In the genomic region with DNA sequence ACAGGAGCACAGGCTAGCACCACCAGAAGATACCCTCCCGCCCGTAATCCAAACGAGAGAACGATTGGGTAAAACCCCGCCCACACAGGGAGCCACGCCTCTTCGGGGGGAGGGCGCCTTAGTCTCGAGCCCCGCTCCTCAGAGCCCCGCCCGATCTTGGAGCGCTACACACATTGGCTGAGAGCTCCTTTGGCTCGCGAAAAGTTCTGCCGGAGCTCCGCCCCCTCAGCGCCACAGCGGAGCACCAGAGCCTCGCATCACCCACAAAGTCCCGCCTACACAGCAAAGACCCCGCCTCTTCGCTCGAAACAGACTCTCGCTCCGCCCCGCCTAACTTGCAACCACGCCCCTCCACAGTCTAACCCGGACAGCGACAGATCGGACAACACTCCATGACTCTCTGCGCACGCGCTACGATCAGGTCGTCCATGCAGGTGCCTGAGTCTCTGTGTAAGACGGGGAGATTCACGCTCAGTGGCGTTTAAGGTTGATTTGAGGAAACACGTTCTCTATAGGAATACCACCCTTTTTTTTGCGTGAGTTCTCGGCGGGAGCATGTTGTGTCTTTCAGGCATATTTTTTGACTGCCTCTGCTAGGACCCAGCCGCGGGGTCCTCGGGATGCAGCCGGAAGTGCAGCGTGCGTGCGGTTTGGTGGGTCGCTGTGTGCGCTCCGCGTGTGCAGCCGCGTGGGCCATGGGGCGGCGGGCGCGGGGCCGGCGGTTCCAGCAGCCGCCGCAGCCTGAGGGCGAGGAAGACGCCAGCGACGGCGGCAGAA, we compare ENCODE assay signal across 7 mouse cellular contexts. TPM values are rescaled to one million over a fixed set of nuclear protein-coding genes. Genes with fewer than 3 reads are reported as not detected.
DNase-seq lines count a peak whose midpoint lies in the region; ATAC-seq lines count a peak whose summit lies in the region.

Gene Srd5a1 (minus strand): TSS at position 45 of the 777 bp plus-strand sequence.

- 0 out of 2 replicates have a peak, but pooled peaks cover 3% of the 10 kb centered on the region for H3K36me3 ChIP-seq in embryonic facial prominence, embryonic 11.5 days (replicated peaks; ENCODE audit: control insufficient read depth, insufficient read depth, low read depth, low read length)
- H3K36me3 ChIP-seq in limb, embryonic 10.5 days, result peaks cover 35% of the 10 kb centered on the region
- peaks cover 27% of the 10 kb centered on the region for H3K36me3 ChIP-seq in midbrain, embryonic 13.5 days

- no peaks in the 10 kb centered on the region for H3K27me3 ChIP-seq in embryonic facial prominence, embryonic 11.5 days (ENCODE audit: control insufficient read depth, insufficient read depth, low read length)
- peaks cover 14% of the 10 kb centered on the region for H3K27me3 ChIP-seq in limb, embryonic 10.5 days (ENCODE audit: low read depth, poor library complexity, severe bottlenecking)
- H3K27me3 ChIP-seq in midbrain, embryonic 13.5 days, result no peaks in the 10 kb centered on the region

- no peaks in the 10 kb centered on the region for H3K9me3 ChIP-seq in embryonic facial prominence, embryonic 11.5 days (replicated peaks; ENCODE audit: control insufficient read depth, low read length)
- H3K9me3 ChIP-seq in limb, embryonic 10.5 days (replicated peaks), result no peaks in the 10 kb centered on the region
- no peaks in the 10 kb centered on the region for H3K9me3 ChIP-seq in midbrain, embryonic 13.5 days

- peak within 1 kb of the TSS; percentile 86 for H3K4me3 ChIP-seq in embryonic facial prominence, embryonic 11.5 days (ENCODE audit: low read depth, low read length)
- peak within 1 kb of the TSS; percentile 92 for H3K4me3 ChIP-seq in limb, embryonic 10.5 days
- H3K4me3 ChIP-seq in midbrain, embryonic 13.5 days (replicated peaks), result peak within 1 kb of the TSS; percentile 95

- peak within 1 kb of the TSS; percentile 82 for H3K9ac ChIP-seq in embryonic facial prominence, embryonic 11.5 days (replicated peaks; ENCODE audit: low read length)
- peak within 1 kb of the TSS; percentile 89 for H3K9ac ChIP-seq in midbrain, embryonic 13.5 days (replicated peaks)

- no peak within 1 kb of the TSS for H3K27ac ChIP-seq in embryonic facial prominence, embryonic 11.5 days (replicated peaks; ENCODE audit: low read depth, low read length)
- H3K27ac ChIP-seq in limb, embryonic 10.5 days, result peak within 1 kb of the TSS; percentile 91
- H3K27ac ChIP-seq in midbrain, embryonic 13.5 days, result peak within 1 kb of the TSS; percentile 54; the same call in 1 of the 2 replicates

- WGBS in embryonic facial prominence, embryonic 11.5 days, result 1% methylated on average over 69 of the region's 69 CpGs
- under 1% methylated on average over 67 of the region's 69 CpGs for WGBS in limb, embryonic 10.5 days
- under 1% methylated on average over 59 of the region's 69 CpGs for WGBS in midbrain, embryonic 13.5 days

- peak; percentile 99 for ATAC-seq in embryonic facial prominence, embryonic 11.5 days (replicated peaks; ENCODE audit: insufficient number of reproducible peaks, low FRiP score, low TSS enrichment, low read depth)
- peak; percentile 86 for ATAC-seq in granulocyte monocyte progenitor cell, adult 5-6 weeks (replicated peaks; ENCODE audit: poor library complexity, severe bottlenecking)
- ATAC-seq in midbrain, embryonic 13.5 days, result peak; percentile 98

- peak within 1 kb of the TSS; percentile 76 for H3K4me2 ChIP-seq in embryonic facial prominence, embryonic 11.5 days (ENCODE audit: low read depth, low read length)
- peak within 1 kb of the TSS; percentile 91 for H3K4me2 ChIP-seq in midbrain, embryonic 13.5 days (replicated peaks)

- DNase-seq in adrenal gland, postnatal 14 days, result peak; percentile 99
- peak; percentile 100 for DNase-seq in embryonic facial prominence, embryonic 11.5 days (ENCODE audit: low spot score)
- peak; percentile 100 for DNase-seq in kidney, adult 11 months
- DNase-seq in limb, embryonic 10.5 days (ENCODE audit: low spot score), result peak; percentile 96
- DNase-seq in spleen, adult 12 weeks (ENCODE audit: low spot score), result peak; percentile 100

- H3K4me1 ChIP-seq in embryonic facial prominence, embryonic 11.5 days (ENCODE audit: control insufficient read depth, insufficient read depth, low read length), result no peaks in the 10 kb centered on the region; the same call in 1 of the 2 replicates
- peaks cover 16% of the 10 kb centered on the region for H3K4me1 ChIP-seq in limb, embryonic 10.5 days
- H3K4me1 ChIP-seq in midbrain, embryonic 13.5 days (replicated peaks), result peaks cover 22% of the 10 kb centered on the region

RNA-seq across cellular contexts. Expression of gene Srd5a1, which starts in this region (rescaled TPM):
- total RNA-seq in adrenal gland, postnatal 14 days (2021), result 16.7 and 18.2 TPM in 2 replicates
- polyA plus RNA-seq in embryonic facial prominence, embryonic 11.5 days (2014; fragmentation: Nextera tagmentation; extraction: Ambion mirVana), result 20.8 and 21.5 TPM in 2 replicates
- 3.7 and 4.6 TPM in 2 replicates for total RNA-seq in granulocyte monocyte progenitor cell, adult 5-6 weeks (2014; fragmentation: Nextera tagmentation)
- total RNA-seq in granulocyte monocyte progenitor cell, adult 5-6 weeks (2017), result 2.7 and 4.6 TPM in 2 replicates
- 19.5 and 29.6 TPM in 2 replicates for polyA plus RNA-seq in limb, embryonic 10.5 days (2016; fragmentation: Nextera tagmentation; extraction: Ambion mirVana)
- 23.3 and 27.0 TPM in 2 replicates for polyA plus RNA-seq in midbrain, embryonic 13.5 days (2015; fragmentation: Nextera tagmentation; extraction: Ambion mirVana)
